Mouse (Mus musculus): ENCODE results near the gene Tcf25. TPM values are rescaled to one million over a fixed set of nuclear protein-coding genes. Genes with fewer than 3 reads are reported as not detected.

Tcf25 gene
- total RNA-seq, 1 experiment from 2014 or later, result 105 TPM

- peak; percentile 36 for ATAC-seq (replicated peaks; ENCODE audit: low read depth, poor library complexity, severe bottlenecking)
These were observed 78.6 kb downstream of the Tcf25 start for GRCm38 (mm10) chr8:123452149-123452548.

DNA sequence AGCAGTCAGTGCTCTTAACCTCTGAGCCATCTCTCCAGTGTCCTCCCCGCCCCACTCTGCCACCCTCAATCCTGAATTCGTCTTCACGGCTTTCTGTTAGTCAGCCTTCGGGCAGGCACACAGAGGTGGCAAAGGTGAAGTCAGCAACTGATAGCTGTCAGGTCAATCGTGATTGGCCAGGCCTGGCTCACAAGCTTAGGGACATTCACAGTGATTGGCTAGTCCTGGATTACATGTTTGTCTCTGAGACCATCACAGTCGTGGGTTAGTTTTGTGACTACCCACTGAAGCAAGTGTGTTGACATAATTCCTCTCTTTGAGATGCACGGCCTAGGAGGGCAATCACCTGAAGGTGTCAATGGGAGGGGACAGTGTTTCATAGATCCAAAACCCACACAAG, 79.7 kb downstream of the Tcf25 start:
- no peak for ATAC-seq (replicated peaks; ENCODE audit: low read depth, poor library complexity, severe bottlenecking)

Other genes with a start within 250 kb of the Tcf25 start
- not detected in 2 replicates for gene Sult5a1, start 215.4 kb upstream of the Tcf25 start, total RNA-seq (2017)
- gene Dpep1, start 187.5 kb upstream of the Tcf25 start, total RNA-seq (2017), result not detected in 2 replicates
- gene Chmp1a, start 161.0 kb upstream of the Tcf25 start, total RNA-seq (2017), result 23.5 and 26.8 TPM in 2 replicates
- 0.59 and 3.6 TPM in 2 replicates for gene Spata33, start 160.9 kb upstream of the Tcf25 start, total RNA-seq (2017)
- 15.7 and 21.1 TPM in 2 replicates for gene Cdk10, start 148.9 kb upstream of the Tcf25 start, total RNA-seq (2017)
- 1.8 and 3.8 TPM in 2 replicates for gene Spata2l, start 137.5 kb upstream of the Tcf25 start, total RNA-seq (2017)
- 8.2 and 9.1 TPM in 2 replicates for gene Zfp276, start 119.6 kb upstream of the Tcf25 start, total RNA-seq (2017)
- gene Vps9d1, start 119.4 kb upstream of the Tcf25 start, total RNA-seq (2017), result 6.3 and 14.2 TPM in 2 replicates
- gene Fanca, start 55.2 kb upstream of the Tcf25 start, total RNA-seq (2017), result 23.1 and 43.3 TPM in 2 replicates
- gene Spire2, start 41.0 kb upstream of the Tcf25 start, total RNA-seq (2017), result 2.9 TPM in 2 replicates
- not detected in 2 replicates for gene Mc1r, start 33.4 kb downstream of the Tcf25 start, total RNA-seq (2017)
- 0.87 TPM in 1 of 2 replicates, not detected in the other for gene Tubb3, start 37.7 kb downstream of the Tcf25 start, total RNA-seq (2017)
- 41.3 and 43.9 TPM in 2 replicates for gene Def8, start 49.8 kb downstream of the Tcf25 start, total RNA-seq (2017)
- gene Afg3l1, start 104.2 kb downstream of the Tcf25 start, total RNA-seq (2017), result 20.2 and 22.6 TPM in 2 replicates
- not detected in 2 replicates for gene Dbndd1, start 141.7 kb downstream of the Tcf25 start, total RNA-seq (2017)
- gene Gas8, start 145.1 kb downstream of the Tcf25 start, total RNA-seq (2017), result 10.3 and 16.7 TPM in 2 replicates